Mouse (Mus musculus): ENCODE measurements at regions not wholly inside any gene's neighbourhood (a gene's known extent, or its start where the extent isn't known, plus 50 kb on each side); places are given as distances from the start of the nearest gene placed in this dataset.

GRCm38 (mm10) chrX:19206420-19206819 is 274.7 kb downstream of the Tex13c3 start:
- 55% methylated on average over 1 of the region's 1 CpGs for WGBS
- Histone ChIP-seq H3K4me2 (ENCODE audit: low read depth, low read length) (no peak overlapping the region), H3K9ac (ENCODE audit: low read length) (no peak overlapping the region), H3K36me3 (ENCODE audit: control insufficient read depth, insufficient read depth, low read length) (no peaks in the 10 kb centered on the region), H3K27me3 (ENCODE audit: control insufficient read depth, insufficient read depth, low read depth, low read length) (no peaks in the 10 kb centered on the region), H3K9me3 (ENCODE audit: control insufficient read depth, low read length) (no peaks in the 10 kb centered on the region), H3K4me3 (ENCODE audit: low read length) (no peak overlapping the region), H3K4me1 (replicated peaks; ENCODE audit: control insufficient read depth, insufficient read depth, low read length) (no peaks in the 10 kb centered on the region), H3K27ac (ENCODE audit: low read length) (no peak overlapping the region)
- ATAC-seq (ENCODE audit: low read depth), result no peak

- no peaks in the 10 kb centered on the region for H3K27me3 ChIP-seq (ENCODE audit: control insufficient read depth, insufficient read depth, low read depth, low read length)
- 83% methylated on average over 1 of the region's 1 CpGs for WGBS
- no peak overlapping the region for H3K9ac ChIP-seq (ENCODE audit: low read length)
- no peak overlapping the region for H3K4me2 ChIP-seq (ENCODE audit: low read depth, low read length)
- H3K4me1 ChIP-seq (replicated peaks; ENCODE audit: control insufficient read depth, insufficient read depth, low read length), result no peaks in the 10 kb centered on the region
- ATAC-seq (ENCODE audit: low read depth), result no peak
- no peaks in the 10 kb centered on the region for H3K36me3 ChIP-seq (ENCODE audit: control insufficient read depth, insufficient read depth, low read length)
- no peaks in the 10 kb centered on the region for H3K9me3 ChIP-seq (ENCODE audit: control insufficient read depth, low read length)
- no peak overlapping the region for H3K4me3 ChIP-seq (ENCODE audit: low read length)
- H3K27ac ChIP-seq (ENCODE audit: low read length), result no peak overlapping the region
Observed at GRCm38 (mm10) chrX:19202542-19202941, 278.6 kb downstream of the Tex13c3 start.

- no peak for ATAC-seq (ENCODE audit: low read depth)
- Histone ChIP-seq H3K4me3 (ENCODE audit: low read length) (no peak overlapping the region), H3K27ac (ENCODE audit: low read length) (no peak overlapping the region), H3K4me1 (replicated peaks; ENCODE audit: control insufficient read depth, insufficient read depth, low read length) (no peaks in the 10 kb centered on the region), H3K9me3 (ENCODE audit: control insufficient read depth, low read length) (no peaks in the 10 kb centered on the region), H3K36me3 (ENCODE audit: control insufficient read depth, insufficient read depth, low read length) (no peaks in the 10 kb centered on the region), H3K4me2 (ENCODE audit: low read depth, low read length) (no peak overlapping the region), H3K27me3 (ENCODE audit: control insufficient read depth, insufficient read depth, low read depth, low read length) (no peaks in the 10 kb centered on the region), H3K9ac (ENCODE audit: low read length) (no peak overlapping the region)
- 74% methylated on average over 1 of the region's 1 CpGs for WGBS
Observed at GRCm38 (mm10) chrX:19201383-19201782, 279.7 kb downstream of the Tex13c3 start.

GRCm38 (mm10) chrX:19199531-19199930 is 281.6 kb downstream of the Tex13c3 start:
- WGBS, result 92% methylated on average over 3 of the region's 3 CpGs

GRCm38 (mm10) chrX:19168983-19169382 is 312.1 kb downstream of the Tex13c3 start:
- Histone ChIP-seq H3K36me3 (ENCODE audit: control insufficient read depth, insufficient read depth, low read length) (no peaks in the 10 kb centered on the region), H3K4me2 (ENCODE audit: low read depth, low read length) (no peak overlapping the region), H3K9me3 (ENCODE audit: control insufficient read depth, low read length) (no peaks in the 10 kb centered on the region), H3K4me3 (ENCODE audit: low read length) (no peak overlapping the region), H3K27ac (ENCODE audit: low read length) (no peak overlapping the region), H3K4me1 (replicated peaks; ENCODE audit: control insufficient read depth, insufficient read depth, low read length) (no peaks in the 10 kb centered on the region), H3K9ac (ENCODE audit: low read length) (no peak overlapping the region), H3K27me3 (ENCODE audit: control insufficient read depth, insufficient read depth, low read depth, low read length) (no peaks in the 10 kb centered on the region)
- WGBS, result 59% methylated on average over 2 of the region's 2 CpGs
- ATAC-seq (ENCODE audit: low read depth), result no peak

More at GRCm38 (mm10) chrX:19199531-19199930, 281.6 kb downstream of the Tex13c3 start:
- H3K27me3 ChIP-seq (ENCODE audit: control insufficient read depth, insufficient read depth, low read depth, low read length), result no peaks in the 10 kb centered on the region
- H3K9me3 ChIP-seq (ENCODE audit: control insufficient read depth, low read length), result no peaks in the 10 kb centered on the region
- H3K27ac ChIP-seq (ENCODE audit: low read length), result no peak overlapping the region
- no peak overlapping the region for H3K9ac ChIP-seq (ENCODE audit: low read length)
- H3K4me1 ChIP-seq (replicated peaks; ENCODE audit: control insufficient read depth, insufficient read depth, low read length), result no peaks in the 10 kb centered on the region
- H3K36me3 ChIP-seq (ENCODE audit: control insufficient read depth, insufficient read depth, low read length), result no peaks in the 10 kb centered on the region
- ATAC-seq (ENCODE audit: low read depth), result no peak
- H3K4me2 ChIP-seq (ENCODE audit: low read depth, low read length), result no peak overlapping the region
- H3K4me3 ChIP-seq (ENCODE audit: low read length), result no peak overlapping the region

- H3K4me3 ChIP-seq (ENCODE audit: low read length), result no peak overlapping the region
- H3K4me1 ChIP-seq (replicated peaks; ENCODE audit: control insufficient read depth, insufficient read depth, low read length), result no peaks in the 10 kb centered on the region
- no peak overlapping the region for H3K27ac ChIP-seq (ENCODE audit: low read length)
- H3K9ac ChIP-seq (ENCODE audit: low read length), result no peak overlapping the region
- H3K4me2 ChIP-seq (ENCODE audit: low read depth, low read length), result 0 out of 2 replicates have a peak overlapping the region, but pooled peaks have one; percentile 8
- ATAC-seq (ENCODE audit: low read depth), result no peak
- H3K9me3 ChIP-seq (ENCODE audit: control insufficient read depth, low read length), result no peaks in the 10 kb centered on the region
- 50% methylated on average over 5 of the region's 5 CpGs for WGBS
- H3K27me3 ChIP-seq (ENCODE audit: control insufficient read depth, insufficient read depth, low read depth, low read length), result no peaks in the 10 kb centered on the region
- H3K36me3 ChIP-seq (ENCODE audit: control insufficient read depth, insufficient read depth, low read length), result no peaks in the 10 kb centered on the region
Observed at GRCm38 (mm10) chrX:19168546-19168945, 312.6 kb downstream of the Tex13c3 start.

GRCm38 (mm10) chrX:19168111-19168510 is 313.0 kb downstream of the Tex13c3 start:
- Histone ChIP-seq H3K27ac (ENCODE audit: low read length) (no peak overlapping the region), H3K27me3 (ENCODE audit: control insufficient read depth, insufficient read depth, low read depth, low read length) (no peaks in the 10 kb centered on the region), H3K9me3 (ENCODE audit: control insufficient read depth, low read length) (no peaks in the 10 kb centered on the region), H3K4me3 (ENCODE audit: low read length) (no peak overlapping the region), H3K4me1 (replicated peaks; ENCODE audit: control insufficient read depth, insufficient read depth, low read length) (no peaks in the 10 kb centered on the region), H3K36me3 (ENCODE audit: control insufficient read depth, insufficient read depth, low read length) (no peaks in the 10 kb centered on the region), H3K9ac (ENCODE audit: low read length) (no peak overlapping the region), H3K4me2 (ENCODE audit: low read depth, low read length) (no peak overlapping the region)
- ATAC-seq (ENCODE audit: low read depth), result peak; percentile 27; the same call in 1 of the 2 replicates
- 50% methylated on average over 1 of the region's 1 CpGs for WGBS

- 35% methylated on average over 12 of the region's 12 CpGs for WGBS
- peak overlapping the region; percentile 47 for H3K4me2 ChIP-seq (ENCODE audit: low read depth, low read length)
- H3K9me3 ChIP-seq (ENCODE audit: control insufficient read depth, low read length), result no peaks in the 10 kb centered on the region
- ATAC-seq (ENCODE audit: low read depth), result peak; percentile 84
- no peaks in the 10 kb centered on the region for H3K27me3 ChIP-seq (ENCODE audit: control insufficient read depth, insufficient read depth, low read depth, low read length)
- peak overlapping the region; percentile 39; the same call in 1 of the 2 replicates for H3K9ac ChIP-seq (ENCODE audit: low read length)
- peak overlapping the region; percentile 43 for H3K4me3 ChIP-seq (ENCODE audit: low read length)
- H3K36me3 ChIP-seq (ENCODE audit: control insufficient read depth, insufficient read depth, low read length), result no peaks in the 10 kb centered on the region
- H3K27ac ChIP-seq (ENCODE audit: low read length), result peak overlapping the region; percentile 30
- no peaks in the 10 kb centered on the region for H3K4me1 ChIP-seq (replicated peaks; ENCODE audit: control insufficient read depth, insufficient read depth, low read length)
Observed at GRCm38 (mm10) chrX:19167121-19167853, 313.8 kb downstream of the Tex13c3 start.

- H3K4me1 ChIP-seq (replicated peaks; ENCODE audit: control insufficient read depth, insufficient read depth, low read length), result no peaks in the 10 kb centered on the region
- peak overlapping the region; percentile 43 for H3K4me3 ChIP-seq (ENCODE audit: low read length)
- ATAC-seq (ENCODE audit: low read depth), result no peak
- 36% methylated on average over 5 of the region's 5 CpGs for WGBS
- H3K9ac ChIP-seq (ENCODE audit: low read length), result no peak overlapping the region
- H3K27me3 ChIP-seq (ENCODE audit: control insufficient read depth, insufficient read depth, low read depth, low read length), result no peaks in the 10 kb centered on the region
- H3K27ac ChIP-seq (ENCODE audit: low read length), result peak overlapping the region; percentile 52; the same call in 1 of the 2 replicates
- H3K4me2 ChIP-seq (ENCODE audit: low read depth, low read length), result peak overlapping the region; percentile 47
- no peaks in the 10 kb centered on the region for H3K36me3 ChIP-seq (ENCODE audit: control insufficient read depth, insufficient read depth, low read length)
- no peaks in the 10 kb centered on the region for H3K9me3 ChIP-seq (ENCODE audit: control insufficient read depth, low read length)
Observed at GRCm38 (mm10) chrX:19165891-19166644, 315.1 kb downstream of the Tex13c3 start.

Measured in lung, embryonic 16.5 days (tissue).